Mouse (Mus musculus) heart, adult 18-20 months (tissue): ENCODE measurements around the gene Rbms3. TPM values are rescaled to one million over a fixed set of nuclear protein-coding genes. Genes with fewer than 3 reads are reported as not detected.

Experiments
- DNase-seq, 2 experiments: peaks; one replicate each; pipeline ENCODE4 v3.0.0; 2021 to 2022; ENCODE audit warnings: mixed read lengths in 1 of 2
- long read RNA-seq, 2 experiments: library from polyadenylated mRNA; stranded (forward); transcript quantifications; one replicate each; pipeline ENCODE4 v2.0.0; 2021
- total RNA-seq, 2 experiments: library from RNA; stranded (reverse); gene quantifications; 2 replicates each; pipeline ENCODE4 v1.2.3; 2021

Gene Rbms3
- total RNA-seq: 1 to 10 TPM; 7.3 to 9.5 TPM
- long read RNA-seq, experiment 1: 0 reads
- long read RNA-seq, experiment 2, partial matches to known transcripts: 1 of 2 reads
- long read RNA-seq, experiment 2, other reads (novel, unspliced or antisense): 1 of 2 reads

DNA sequence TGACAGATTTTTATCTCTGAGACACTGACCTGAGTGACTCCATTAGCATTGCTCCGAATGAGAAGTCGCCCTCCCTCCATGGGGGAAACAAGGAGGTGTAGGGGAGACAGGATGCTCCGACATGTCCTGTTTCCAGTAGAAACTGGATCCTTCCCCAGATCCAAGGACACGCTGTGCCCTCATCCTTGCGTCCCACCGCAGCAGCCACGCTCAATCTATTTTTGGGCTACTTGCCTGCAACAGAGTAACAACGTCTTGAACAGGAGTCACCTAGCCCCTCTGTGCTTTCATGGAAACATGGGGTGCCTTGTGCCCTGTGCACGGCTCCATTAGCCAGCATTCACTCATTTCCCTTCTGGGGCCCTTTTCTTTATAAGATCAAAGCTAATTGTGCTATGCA is at the start of gene Rbms3:
Gene Rbms3, minus strand, starts transcription at position 143 of the 400 bp plus-strand sequence.
- DNase-seq: no peak

DNA sequence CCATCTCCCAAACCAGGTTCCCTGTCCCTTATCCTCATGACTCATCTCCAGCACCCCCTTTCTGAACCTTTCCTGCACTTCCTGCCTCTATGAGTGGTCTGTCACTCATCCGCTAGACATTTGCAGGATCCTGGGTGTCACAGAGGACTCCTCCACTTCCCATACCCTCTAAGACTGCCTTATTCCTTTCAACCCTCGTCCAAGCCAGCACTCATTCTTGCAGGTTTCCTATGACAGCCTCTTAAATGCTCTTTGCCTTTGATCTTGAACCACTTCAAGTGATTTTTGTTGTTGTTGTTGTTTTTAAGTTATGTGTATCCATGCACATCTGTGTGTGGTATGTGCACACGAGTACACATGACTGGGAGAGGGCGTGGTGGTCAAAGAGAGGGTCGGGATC is 43.6 kb upstream of the Rbms3 start:
- no peak for DNase-seq

- no peak for DNase-seq
These were observed 24.9 kb upstream of the Rbms3 start for GRCm38 (mm10) chr9:117654626-117655025.

DNA sequence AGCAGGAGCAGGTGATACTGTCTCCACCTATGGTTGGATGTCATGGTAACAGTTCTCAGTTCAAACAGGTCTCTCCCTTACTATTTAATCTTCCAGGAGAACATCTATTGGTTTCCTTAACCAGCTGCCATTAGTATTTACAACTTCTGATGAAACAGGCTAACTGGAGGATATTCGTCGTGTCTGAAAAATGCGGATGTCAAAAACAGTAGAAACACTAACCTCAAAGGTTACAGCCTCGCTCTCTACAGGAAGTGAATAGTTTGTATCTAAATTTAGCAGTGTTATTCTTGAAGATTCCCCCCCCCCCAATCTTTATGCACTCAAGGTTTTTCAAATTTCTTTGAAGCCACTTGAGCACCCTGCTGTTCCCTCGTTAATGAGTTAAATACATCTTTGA is 23.9 kb upstream of the Rbms3 start:
- no peak for DNase-seq

- DNase-seq: no peak
These were observed 16.4 kb upstream of the Rbms3 start for GRCm38 (mm10) chr9:117646131-117646530.

- no peak for DNase-seq
These were observed 11.5 kb upstream of the Rbms3 start for GRCm38 (mm10) chr9:117641090-117641782.

DNA sequence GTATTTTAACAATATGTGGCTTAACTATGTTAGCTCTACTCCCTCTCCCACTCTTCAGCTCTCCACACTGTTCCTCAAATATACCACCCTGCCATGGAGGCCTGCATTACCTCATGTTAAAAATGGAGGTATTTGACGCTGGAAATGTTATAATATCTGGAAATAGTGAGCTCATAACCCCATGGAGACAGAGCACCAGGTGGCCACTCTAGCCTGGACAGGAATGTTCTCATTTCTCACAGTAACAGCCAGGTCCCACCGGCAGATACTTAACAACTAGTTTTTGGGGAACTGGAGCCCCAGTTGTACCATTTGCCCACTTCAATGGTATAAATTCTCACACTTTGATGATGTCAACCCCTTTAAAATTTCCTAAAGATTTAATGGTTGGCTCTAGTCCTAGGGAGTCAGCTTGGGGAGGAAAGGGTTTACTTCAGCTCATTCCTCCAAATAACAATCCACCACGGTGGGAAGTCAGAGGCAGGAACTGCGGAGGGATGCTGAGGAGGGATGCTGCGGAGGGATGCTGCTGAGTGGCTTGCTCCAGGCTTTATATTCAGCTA is 9.0 kb upstream of the Rbms3 start:
- DNase-seq: no peak

DNA sequence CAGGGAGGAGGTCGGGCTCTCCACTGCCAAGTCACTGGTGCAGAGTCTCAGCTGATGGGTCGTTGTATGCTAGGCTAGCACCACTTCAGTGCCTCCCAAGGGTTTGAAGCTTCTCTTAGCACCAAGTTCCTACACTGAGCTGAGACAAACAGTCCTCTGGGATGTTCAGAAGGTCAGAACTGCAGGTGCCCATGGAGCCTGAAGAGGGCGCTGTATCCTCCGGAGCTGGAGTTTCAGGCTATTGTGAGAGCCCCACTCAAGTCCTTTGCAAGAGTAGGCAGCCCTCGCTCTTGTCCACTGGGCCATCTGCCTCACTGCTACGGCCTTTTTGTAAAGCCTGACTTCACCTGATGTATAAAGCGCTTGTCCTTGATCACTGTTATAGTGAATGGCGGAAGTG is 6.8 kb upstream of the Rbms3 start:
- DNase-seq: no peak

DNA sequence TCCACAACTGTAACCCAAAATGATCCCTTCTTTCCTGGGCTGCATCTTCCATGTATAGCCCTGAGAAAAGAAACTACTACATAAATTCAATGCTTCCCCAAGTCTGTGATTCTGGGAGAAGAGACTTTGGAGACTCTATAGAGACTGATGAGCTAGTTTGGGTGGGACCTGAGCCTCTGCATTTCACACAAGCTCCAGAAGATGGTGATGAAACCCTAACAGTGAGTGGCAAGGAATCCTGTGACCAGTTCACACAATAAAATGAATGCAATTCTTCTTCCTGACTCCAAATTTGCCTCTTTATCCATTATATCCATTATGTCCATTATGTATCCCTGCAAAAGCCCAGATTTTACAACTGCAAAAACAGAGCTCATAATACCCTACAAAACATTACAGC is 2.5 kb downstream of the Rbms3 start:
- DNase-seq: no peak

DNA sequence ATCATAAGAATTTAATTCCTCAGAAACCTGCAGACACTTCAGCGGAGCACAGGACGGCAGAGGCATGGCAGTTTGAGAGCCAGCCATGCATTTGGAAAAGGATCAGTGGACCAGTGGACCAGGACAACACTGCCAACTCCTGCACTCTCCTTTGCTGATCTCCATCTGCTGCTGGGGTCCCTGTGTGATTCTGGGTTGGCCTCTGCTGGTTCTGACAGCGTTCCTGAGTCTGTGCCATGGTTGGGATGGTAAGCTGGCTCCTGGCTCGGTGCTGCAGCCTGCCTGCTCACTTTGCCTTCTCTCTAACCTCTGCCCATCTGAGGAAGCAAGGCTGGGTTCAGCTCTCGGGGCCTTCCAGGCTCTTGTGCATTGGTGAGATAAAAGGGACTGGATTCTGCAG is 28.9 kb downstream of the Rbms3 start:
- no peak for DNase-seq

DNA sequence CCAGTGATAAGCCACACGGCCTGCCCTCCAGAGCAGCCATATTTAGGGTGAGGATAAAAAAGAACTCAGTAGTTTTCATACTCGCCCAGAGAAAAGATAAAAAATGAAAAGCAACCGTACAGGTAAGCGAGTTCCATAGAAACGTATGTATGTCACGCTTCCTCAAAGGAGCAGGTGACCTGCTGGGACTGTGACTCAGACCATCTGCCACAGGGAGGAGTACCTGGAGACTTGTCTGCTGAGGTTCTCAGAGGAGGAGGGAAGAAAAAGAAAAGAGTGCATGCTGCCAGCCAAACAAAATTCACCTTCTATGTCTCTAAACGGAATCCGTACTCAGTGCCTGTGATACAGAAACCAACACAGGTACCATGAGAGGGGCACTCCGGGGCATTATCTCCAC is 30.4 kb downstream of the Rbms3 start:
- DNase-seq: no peak

- no peak for DNase-seq
These were observed 33.6 kb downstream of the Rbms3 start for GRCm38 (mm10) chr9:117596162-117596561.

DNA sequence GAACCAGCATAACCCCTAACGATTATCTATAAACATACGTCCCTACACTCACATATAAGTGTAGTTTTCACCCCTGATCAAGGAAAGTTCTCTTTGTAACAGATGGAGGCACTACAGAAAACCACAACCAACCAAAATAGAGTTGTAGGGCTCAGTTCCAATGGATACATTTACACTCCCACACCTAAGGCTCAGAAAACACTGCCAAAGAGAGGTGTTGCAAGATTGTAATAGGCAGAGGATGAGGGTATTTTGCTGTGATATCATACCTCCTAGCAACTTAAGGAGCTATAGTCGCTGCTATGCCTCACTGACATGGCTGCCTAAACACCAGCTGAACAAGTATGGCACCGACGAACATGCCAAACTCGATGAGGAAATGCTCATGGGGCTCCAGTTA is 44.4 kb downstream of the Rbms3 start:
- DNase-seq: no peak

GRCm38 (mm10) chr9:117583638-117584037 is 46.1 kb downstream of the Rbms3 start:
- no peak for DNase-seq

GRCm38 (mm10) chr9:117582591-117582990 is 47.1 kb downstream of the Rbms3 start:
- DNase-seq: no peak

DNA sequence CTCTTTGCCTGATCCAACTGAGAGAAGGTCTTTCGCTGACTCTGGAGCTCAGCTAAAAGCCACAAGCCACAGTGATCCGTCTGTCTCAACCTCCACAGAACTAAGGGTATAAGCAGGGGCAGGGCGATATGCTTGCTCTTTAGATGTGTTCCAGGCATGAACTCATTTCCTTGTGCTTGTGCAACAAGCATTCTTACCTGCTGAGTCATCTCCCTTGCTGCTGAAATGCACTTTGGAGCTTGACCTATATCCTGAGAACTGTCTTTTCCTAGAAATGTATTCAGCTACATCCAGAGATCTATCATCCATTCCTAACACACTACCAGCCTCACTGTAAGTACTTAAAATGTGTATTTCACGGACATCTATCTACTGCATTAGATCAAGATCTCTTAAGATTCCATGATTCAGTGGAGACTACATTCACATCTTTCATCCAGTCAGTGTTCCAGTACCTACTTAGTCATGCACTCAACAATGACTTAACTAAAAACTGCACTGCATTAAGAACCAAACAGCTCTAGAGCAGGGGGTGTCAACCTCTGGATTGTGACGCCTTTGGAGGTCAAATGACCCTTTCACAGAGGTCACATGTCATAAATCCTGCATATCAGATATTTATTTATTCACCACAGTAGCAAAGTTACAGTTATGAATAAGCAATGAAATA is 58.4 kb downstream of the Rbms3 start:
- peak; percentile 3 to 14 for DNase-seq

DNA sequence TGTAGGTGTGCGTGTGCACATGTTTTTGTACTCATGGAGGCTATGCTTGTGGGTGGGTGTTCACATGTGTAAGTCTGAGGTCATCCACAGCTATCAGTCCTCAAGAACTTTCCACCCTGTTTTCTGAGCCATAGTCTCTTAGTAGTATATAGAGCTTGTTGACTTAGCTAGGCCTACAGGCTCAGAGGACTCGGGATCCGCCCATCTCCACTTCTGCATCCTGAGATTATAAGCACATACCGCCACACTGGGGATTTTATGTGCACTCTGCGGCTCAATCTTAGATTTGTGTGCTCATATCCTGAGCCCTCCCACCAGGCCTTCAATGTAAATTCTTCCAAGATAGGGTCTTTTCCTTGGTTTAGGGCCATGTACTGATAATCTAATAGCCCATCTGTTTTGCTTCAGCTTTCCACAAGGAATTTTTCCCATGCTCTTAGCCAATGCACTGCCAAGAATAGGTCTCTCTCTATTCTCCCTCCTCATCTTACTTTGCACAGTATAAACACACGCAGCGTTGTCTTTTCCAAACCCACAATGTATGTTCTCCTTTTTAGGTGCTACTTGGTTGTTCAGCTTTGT is 59.4 kb downstream of the Rbms3 start:
- DNase-seq: no peak

DNA sequence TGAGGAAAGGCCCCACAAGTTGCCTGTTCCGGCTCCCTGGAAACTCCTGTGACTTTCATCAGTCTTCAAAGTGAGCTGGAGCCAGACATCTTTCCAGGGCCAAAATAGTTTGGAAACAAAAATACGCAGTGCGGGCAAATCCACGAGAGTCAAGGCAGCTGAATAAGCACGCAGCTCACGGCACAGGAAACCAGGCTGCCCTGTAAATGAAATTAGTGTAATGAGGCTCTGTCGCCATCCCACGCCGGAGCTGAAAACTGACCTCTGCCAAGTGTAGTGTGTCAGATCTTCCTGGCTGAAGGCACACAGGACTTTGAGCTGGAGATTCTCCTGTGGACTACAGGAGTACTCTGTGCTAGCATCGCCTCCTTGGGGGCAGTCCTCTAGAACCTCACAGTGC is 63.4 kb downstream of the Rbms3 start:
- peak; percentile 3 to 6 for DNase-seq

- DNase-seq: no peak
These were observed 71.2 kb downstream of the Rbms3 start for GRCm38 (mm10) chr9:117558562-117558961.

DNA sequence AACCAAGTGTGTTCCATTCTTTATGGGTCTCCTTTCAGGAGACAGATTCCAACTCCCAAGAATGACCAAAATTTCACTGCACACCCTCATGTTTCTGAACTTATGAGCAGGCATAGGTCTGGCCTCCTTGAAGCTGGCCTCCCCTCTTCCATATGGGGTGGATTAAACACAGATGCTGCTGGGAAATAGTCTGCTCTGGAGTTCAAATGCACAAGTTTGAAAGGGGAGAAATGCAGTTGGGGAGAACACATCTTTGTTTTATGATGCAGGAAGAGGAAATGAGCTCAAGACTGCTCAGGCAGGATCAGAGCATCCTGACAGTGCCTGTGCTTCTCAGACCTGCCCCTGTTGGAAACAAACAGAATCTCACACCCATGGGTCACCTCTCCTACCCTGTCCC is 75.4 kb downstream of the Rbms3 start:
- DNase-seq: no peak

- DNase-seq: no peak
These were observed 100.4 kb downstream of the Rbms3 start for GRCm38 (mm10) chr9:117529281-117529680.

- DNase-seq: no peak
These were observed 120.8 kb downstream of the Rbms3 start for GRCm38 (mm10) chr9:117508941-117509340.

- DNase-seq: no peak
These were observed 137.8 kb downstream of the Rbms3 start for GRCm38 (mm10) chr9:117491866-117492265.
